Mouse (Mus musculus): ENCODE results near the gene Lclat1. TPM values are rescaled to one million over a fixed set of nuclear protein-coding genes. Genes with fewer than 3 reads are reported as not detected.

Lclat1 gene
- polyA plus RNA-seq, 1 experiment: 0.46 TPM

DNA sequence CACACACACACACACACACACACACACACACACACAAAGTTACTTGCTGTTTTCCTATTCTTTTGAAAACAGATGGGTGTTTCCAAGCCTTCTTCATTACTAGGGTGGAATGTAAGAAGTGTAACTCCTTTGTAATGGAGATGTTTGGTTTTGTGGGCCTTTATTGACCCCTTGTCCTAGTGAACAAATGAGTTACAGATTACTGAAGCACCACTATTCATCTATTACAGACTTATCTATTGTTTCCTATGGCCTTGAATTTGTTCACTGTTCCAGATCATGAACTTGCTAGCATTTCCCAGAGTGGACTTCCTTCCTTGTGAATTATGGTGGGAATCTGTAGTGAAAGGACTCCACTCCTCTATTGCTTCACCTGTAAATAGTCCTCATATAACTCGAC lies 48.8 kb downstream of the Lclat1 start:
- Histone ChIP-seq H3K36me3 (replicated peaks; ENCODE audit: low read length) (no peaks in the 10 kb centered on the region), H3K9me3 (no peaks in the 10 kb centered on the region), H3K4me1 (peaks cover 22% of the 10 kb centered on the region), H3K27me3 (replicated peaks) (no peaks in the 10 kb centered on the region), H3K4me3 (replicated peaks) (no peak overlapping the region)
- TF ChIP-seq FLI1 (IDR thresholded peaks at IDR 0.05; ENCODE audit: low read length) (no peak), GATA1 (IDR thresholded peaks at IDR 0.05; ENCODE audit: borderline replicate concordance, low read length) (no peak)

DNA sequence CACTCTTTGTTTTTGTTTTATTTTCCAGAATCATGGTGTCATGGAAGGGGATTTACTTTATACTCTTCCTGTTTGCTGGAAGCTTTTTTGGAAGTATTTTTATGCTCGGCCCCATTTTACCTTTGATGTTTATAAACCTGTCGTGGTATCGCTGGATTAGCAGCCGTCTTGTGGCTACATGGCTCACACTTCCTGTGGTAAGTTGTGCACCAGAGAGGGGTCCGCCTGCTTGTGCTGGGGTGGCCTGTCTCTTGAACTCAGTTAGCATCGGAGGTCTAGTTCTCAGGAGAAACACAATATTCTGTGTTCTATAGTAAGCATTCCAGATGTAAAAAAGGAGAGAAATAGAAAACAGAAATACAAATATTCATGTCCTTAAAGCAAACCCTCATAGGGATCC lies 54.0 kb downstream of the Lclat1 start:
- TF ChIP-seq FLI1 (IDR thresholded peaks at IDR 0.05; ENCODE audit: low read length) (no peak), GATA1 (IDR thresholded peaks at IDR 0.05; ENCODE audit: borderline replicate concordance, low read length) (no peak)
- Histone ChIP-seq H3K4me1 (peaks cover 31% of the 10 kb centered on the region), H3K36me3 (replicated peaks; ENCODE audit: low read length) (peaks cover 16% of the 10 kb centered on the region), H3K4me3 (replicated peaks) (peak overlapping the region; percentile 46), H3K27me3 (replicated peaks) (no peaks in the 10 kb centered on the region), H3K9me3 (no peaks in the 10 kb centered on the region)

DNA sequence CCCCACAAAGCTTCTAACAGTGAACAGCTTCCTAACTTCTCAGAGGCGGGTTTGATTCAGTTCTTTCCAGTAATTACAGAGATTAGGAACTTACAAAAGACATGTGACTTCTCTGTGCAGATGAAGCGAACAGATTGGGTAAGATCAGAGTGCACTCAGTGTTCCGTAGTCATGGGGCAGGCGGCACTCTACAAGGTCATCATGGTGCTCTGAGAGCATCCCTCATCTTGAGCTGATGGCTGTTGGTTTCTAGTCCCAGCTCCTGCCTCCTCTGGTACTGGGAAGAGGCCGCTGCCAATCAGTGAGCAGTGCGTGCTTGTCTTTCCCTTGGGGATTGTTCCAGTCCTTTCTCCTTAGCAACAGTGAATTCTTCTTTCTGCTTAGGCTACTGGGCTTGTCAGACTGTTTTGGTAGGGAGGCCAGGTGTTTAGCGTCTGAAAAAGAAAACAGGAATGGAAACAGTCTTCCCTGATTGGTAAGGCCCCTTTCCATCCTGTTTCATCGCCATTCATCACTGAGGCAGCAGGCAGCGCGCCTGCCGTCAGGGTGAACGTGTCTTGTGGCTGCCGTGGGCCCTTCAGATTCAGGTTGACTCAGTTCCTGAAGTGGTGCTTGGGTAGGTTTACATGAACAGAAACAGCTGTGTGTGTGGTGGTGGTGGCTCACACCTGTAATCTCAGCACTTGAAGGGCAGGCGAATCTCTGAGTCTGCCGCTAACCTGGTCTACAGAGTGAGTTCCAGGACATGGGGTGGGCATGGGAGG lies 54.8 kb downstream of the Lclat1 start:
- Histone ChIP-seq H3K27me3 (replicated peaks) (no peaks in the 10 kb centered on the region), H3K36me3 (replicated peaks; ENCODE audit: low read length) (peaks cover 16% of the 10 kb centered on the region), H3K4me1 (peaks cover 31% of the 10 kb centered on the region), H3K9me3 (no peaks in the 10 kb centered on the region), H3K4me3 (replicated peaks) (no peak overlapping the region)
- no peak for TF ChIP-seq FLI1 (IDR thresholded peaks at IDR 0.05; ENCODE audit: low read length)
- TF ChIP-seq GATA1 (IDR thresholded peaks at IDR 0.05; ENCODE audit: borderline replicate concordance, low read length): no peak

DNA sequence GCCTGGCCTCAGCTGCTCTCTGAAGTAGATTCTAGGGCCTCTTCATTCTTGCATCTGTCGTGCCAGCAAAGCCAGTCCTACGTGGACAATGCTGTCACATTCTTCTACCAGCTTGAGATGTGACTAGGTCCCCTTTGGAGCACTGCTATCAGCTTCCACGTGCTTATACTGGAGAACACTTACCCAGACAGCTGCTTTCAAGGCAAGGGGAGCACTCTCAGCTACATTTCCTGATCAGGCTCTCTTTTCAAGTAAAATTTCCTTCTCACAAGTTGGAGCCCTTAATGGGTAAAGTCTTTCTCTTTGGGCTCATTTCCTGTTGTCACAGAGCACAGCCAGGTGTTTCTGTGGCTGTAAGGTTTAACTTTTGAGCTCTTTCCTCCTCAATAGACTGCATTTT lies 55.8 kb downstream of the Lclat1 start:
- peaks cover 28% of the 10 kb centered on the region for H3K4me1 ChIP-seq
- H3K36me3 ChIP-seq (replicated peaks; ENCODE audit: low read length): peaks cover 16% of the 10 kb centered on the region
- H3K4me3 ChIP-seq (replicated peaks): no peak overlapping the region
- TF ChIP-seq GATA1 (IDR thresholded peaks at IDR 0.05; ENCODE audit: borderline replicate concordance, low read length) (no peak), FLI1 (IDR thresholded peaks at IDR 0.05; ENCODE audit: low read length) (no peak)
- no peaks in the 10 kb centered on the region for H3K9me3 ChIP-seq
- H3K27me3 ChIP-seq (replicated peaks): no peaks in the 10 kb centered on the region

DNA sequence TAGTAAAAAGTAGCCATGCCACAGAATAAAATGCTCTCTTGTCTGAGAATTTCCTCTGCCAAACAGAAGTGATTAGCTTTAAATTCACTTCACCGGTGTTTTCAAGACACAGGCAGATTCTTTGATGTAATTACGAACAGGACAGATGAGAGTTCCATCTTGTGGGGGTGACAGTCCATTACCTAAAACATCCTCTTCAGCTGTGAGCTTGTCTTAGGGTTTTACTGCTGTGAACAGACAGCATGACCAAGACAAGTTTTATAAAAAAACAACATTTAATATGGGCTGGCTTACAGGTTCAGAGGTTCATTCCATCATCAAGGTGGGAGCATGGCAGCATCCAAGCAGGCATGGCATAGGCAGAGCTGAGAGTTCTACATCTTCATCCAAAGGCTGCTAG lies 56.3 kb downstream of the Lclat1 start:
- TF ChIP-seq FLI1 (IDR thresholded peaks at IDR 0.05; ENCODE audit: low read length) (no peak), GATA1 (IDR thresholded peaks at IDR 0.05; ENCODE audit: borderline replicate concordance, low read length) (no peak)
- Histone ChIP-seq H3K9me3 (no peaks in the 10 kb centered on the region), H3K4me1 (peaks cover 25% of the 10 kb centered on the region), H3K36me3 (replicated peaks; ENCODE audit: low read length) (peaks cover 16% of the 10 kb centered on the region), H3K4me3 (replicated peaks) (no peak overlapping the region), H3K27me3 (replicated peaks) (no peaks in the 10 kb centered on the region)

GRCm38 (mm10) chr17:73169461-73169860 lies 61.7 kb downstream of the Lclat1 start:
- Histone ChIP-seq H3K4me3 (replicated peaks) (no peak overlapping the region), H3K27me3 (replicated peaks) (no peaks in the 10 kb centered on the region), H3K9me3 (no peaks in the 10 kb centered on the region), H3K4me1 (peaks cover 17% of the 10 kb centered on the region), H3K36me3 (replicated peaks; ENCODE audit: low read length) (peaks cover 15% of the 10 kb centered on the region)
- TF ChIP-seq FLI1 (IDR thresholded peaks at IDR 0.05; ENCODE audit: low read length): no peak
- TF ChIP-seq GATA1 (IDR thresholded peaks at IDR 0.05; ENCODE audit: borderline replicate concordance, low read length): no peak

DNA sequence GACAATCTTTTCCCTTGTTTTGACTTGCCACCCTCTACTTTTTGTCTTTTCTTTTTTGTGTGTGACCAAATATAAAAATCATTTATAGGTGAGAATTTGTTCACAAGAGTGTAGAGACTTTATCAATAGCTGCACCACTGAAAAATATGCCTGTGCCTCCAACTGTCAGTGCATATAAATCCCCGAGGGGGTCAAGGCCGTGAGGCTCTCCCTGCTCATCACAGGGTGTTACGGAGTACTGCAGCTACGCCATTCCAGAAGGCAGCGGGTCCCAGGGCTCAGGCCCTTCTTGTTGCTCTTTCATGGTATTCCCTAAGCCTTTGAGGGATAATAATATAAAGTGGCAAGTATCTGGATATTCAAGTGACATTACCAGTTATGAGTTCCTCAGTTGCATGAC lies 62.4 kb downstream of the Lclat1 start:
- Histone ChIP-seq H3K27me3 (replicated peaks) (no peaks in the 10 kb centered on the region), H3K36me3 (replicated peaks; ENCODE audit: low read length) (peaks cover 9% of the 10 kb centered on the region), H3K4me3 (replicated peaks) (no peak overlapping the region), H3K9me3 (no peaks in the 10 kb centered on the region), H3K4me1 (peaks cover 19% of the 10 kb centered on the region)
- TF ChIP-seq GATA1 (IDR thresholded peaks at IDR 0.05; ENCODE audit: borderline replicate concordance, low read length): no peak
- no peak for TF ChIP-seq FLI1 (IDR thresholded peaks at IDR 0.05; ENCODE audit: low read length)

DNA sequence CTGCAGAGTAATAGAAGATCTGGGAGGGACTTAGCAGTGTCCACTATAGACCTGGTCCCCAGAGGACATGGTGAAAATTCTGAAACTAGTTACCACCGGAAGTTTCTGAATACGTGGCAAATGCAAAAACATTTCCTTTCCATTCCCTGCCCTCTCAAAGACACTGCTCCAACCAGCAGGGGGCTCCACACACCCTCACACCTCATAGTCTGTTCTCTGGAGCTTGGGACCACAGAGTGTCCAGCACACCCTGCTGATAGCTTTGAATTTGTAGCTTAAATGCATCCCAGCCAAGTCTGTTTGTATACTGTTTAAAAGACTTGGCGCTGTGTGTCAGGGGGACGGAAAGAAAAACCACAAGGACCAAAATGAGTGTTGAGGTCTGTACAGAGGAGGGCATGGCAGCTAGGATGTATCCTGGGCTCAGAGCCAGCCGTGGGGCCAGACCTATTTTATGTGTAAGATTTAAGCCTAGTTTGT lies 66.3 kb downstream of the Lclat1 start:
- Histone ChIP-seq H3K4me1 (peaks cover 19% of the 10 kb centered on the region), H3K27me3 (replicated peaks) (no peaks in the 10 kb centered on the region), H3K9me3 (no peaks in the 10 kb centered on the region), H3K4me3 (replicated peaks) (peak overlapping the region; percentile 23), H3K36me3 (replicated peaks; ENCODE audit: low read length) (peaks cover 7% of the 10 kb centered on the region)
- TF ChIP-seq GATA1 (IDR thresholded peaks at IDR 0.05; ENCODE audit: borderline replicate concordance, low read length) (no peak), FLI1 (IDR thresholded peaks at IDR 0.05; ENCODE audit: low read length) (no peak)

DNA sequence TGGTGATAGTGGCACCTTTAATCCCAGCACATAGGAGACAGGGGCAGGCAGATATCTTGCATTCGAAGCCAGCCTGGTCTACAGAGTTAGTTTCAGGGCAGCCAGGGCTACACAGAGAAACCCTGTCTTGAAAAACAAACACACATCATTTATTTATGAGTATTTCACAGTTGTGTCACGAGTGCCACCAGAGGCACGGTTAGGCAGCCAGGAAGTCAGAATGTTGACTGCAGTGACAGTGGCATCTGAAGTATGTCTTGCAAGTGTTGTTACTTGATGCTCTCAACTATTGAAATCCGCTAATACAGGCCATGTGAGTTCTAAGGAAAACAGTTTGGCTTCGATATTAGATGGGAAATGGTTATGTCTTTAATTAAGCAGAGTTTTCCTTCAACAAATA lies 67.9 kb downstream of the Lclat1 start:
- H3K27me3 ChIP-seq (replicated peaks): no peaks in the 10 kb centered on the region
- no peaks in the 10 kb centered on the region for H3K36me3 ChIP-seq (replicated peaks; ENCODE audit: low read length)
- H3K9me3 ChIP-seq: no peaks in the 10 kb centered on the region
- H3K4me1 ChIP-seq: peaks cover 12% of the 10 kb centered on the region
- TF ChIP-seq GATA1 (IDR thresholded peaks at IDR 0.05; ENCODE audit: borderline replicate concordance, low read length): no peak
- H3K4me3 ChIP-seq (replicated peaks): no peak overlapping the region

- H3K4me1 ChIP-seq: peaks cover 12% of the 10 kb centered on the region
- no peak overlapping the region for H3K4me3 ChIP-seq (replicated peaks)
- no peaks in the 10 kb centered on the region for H3K36me3 ChIP-seq (replicated peaks; ENCODE audit: low read length)
- no peaks in the 10 kb centered on the region for H3K27me3 ChIP-seq (replicated peaks)
- no peaks in the 10 kb centered on the region for H3K9me3 ChIP-seq
- no peak for TF ChIP-seq FLI1 (IDR thresholded peaks at IDR 0.05; ENCODE audit: low read length)
- TF ChIP-seq GATA1 (IDR thresholded peaks at IDR 0.05; ENCODE audit: borderline replicate concordance, low read length): no peak
Measured at GRCm38 (mm10) chr17:73177079-73177478, 69.3 kb downstream of the Lclat1 start.
